35 mouse cellular contexts compared by ENCODE assay signal in the genomic region with DNA sequence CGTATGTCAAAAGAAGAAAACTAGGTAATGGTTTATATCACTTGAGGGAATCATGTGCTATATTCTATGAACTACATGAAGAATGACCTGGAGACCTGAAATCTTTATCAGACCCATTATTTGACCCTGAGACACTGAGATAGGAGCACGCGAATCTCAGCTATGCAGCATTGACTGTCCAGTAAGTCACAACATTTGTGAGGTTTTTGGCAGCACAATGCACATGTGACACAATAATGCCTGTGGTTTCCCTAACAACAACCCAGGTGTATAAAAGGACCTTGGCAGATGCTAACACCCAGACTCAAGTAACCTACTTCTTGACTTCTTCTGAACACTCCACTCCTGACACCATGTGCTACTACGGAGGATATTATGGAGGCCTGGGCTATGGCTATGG. TPM values are rescaled to one million over a fixed set of nuclear protein-coding genes. Genes with fewer than 3 reads are reported as not detected.
"Had no signal": no experiment of that assay in that cellular context is flagged by ENCODE, and none has a peak within 500 bp of the region (broad histone marks: within the 10 kb centered on the region; RNA-seq: fewer than 3 reads in every experiment).

A gene (plus strand): TSS at position 301 of the 400 bp plus-strand sequence.

- DNase-seq: cerebellum, adult 2 months; cerebellum, adult 8-10 months; cerebellum, adult 9-10 months; cerebellum, adult 9-11 months; cerebellum, postnatal 10 days; cerebellum, postnatal 14 days; cerebellum, postnatal 25 days; cerebellum, postnatal 36 days; embryo, embryonic 11 days; forebrain, postnatal 0 days; gastrocnemius, adult 2 months; gastrocnemius, postnatal 10 days; gastrocnemius, postnatal 14 days; gastrocnemius, postnatal 25 days; gastrocnemius, postnatal 36 days; heart, adult 11 months; heart, adult 18-20 months; heart, adult 2 months had no signal

- H3K27ac ChIP-seq: embryonic facial prominence, embryonic 10.5 days; embryonic facial prominence, embryonic 12.5 days; embryonic facial prominence, embryonic 13.5 days; embryonic facial prominence, embryonic 15.5 days; forebrain, embryonic 10.5 days; forebrain, embryonic 12.5 days; forebrain, embryonic 13.5 days; forebrain, embryonic 15.5 days; gastrocnemius, adult 2 months; heart, adult 2 months had no signal

- H3K27me3 ChIP-seq: embryonic facial prominence, embryonic 12.5 days; embryonic facial prominence, embryonic 13.5 days; embryonic facial prominence, embryonic 15.5 days; forebrain, embryonic 12.5 days; forebrain, embryonic 13.5 days; forebrain, embryonic 15.5 days had no signal

- H3K4me2 ChIP-seq: embryonic facial prominence, embryonic 12.5 days; embryonic facial prominence, embryonic 13.5 days; embryonic facial prominence, embryonic 15.5 days; forebrain, embryonic 12.5 days; forebrain, embryonic 13.5 days; forebrain, embryonic 15.5 days had no signal

- ATAC-seq: forebrain, embryonic 13.5 days; forebrain, embryonic 14.5 days; forebrain, embryonic 15.5 days; forebrain, embryonic 16.5 days; forebrain, postnatal 0 days had no signal

- H3K9ac ChIP-seq: embryonic facial prominence, embryonic 12.5 days; embryonic facial prominence, embryonic 13.5 days; embryonic facial prominence, embryonic 15.5 days; forebrain, embryonic 12.5 days; forebrain, embryonic 13.5 days; forebrain, embryonic 15.5 days; forebrain, postnatal 0 days had no signal

- H3K4me3 ChIP-seq: embryonic facial prominence, embryonic 10.5 days; embryonic facial prominence, embryonic 12.5 days; embryonic facial prominence, embryonic 13.5 days; embryonic facial prominence, embryonic 15.5 days; erythroblast, embryonic 14.5 days; forebrain, embryonic 10.5 days; forebrain, embryonic 12.5 days; forebrain, embryonic 13.5 days; forebrain, embryonic 15.5 days; gastrocnemius, adult 2 months; heart, adult 2 months had no signal

- H3K9me3 ChIP-seq: embryonic facial prominence, embryonic 10.5 days; embryonic facial prominence, embryonic 12.5 days; embryonic facial prominence, embryonic 13.5 days; embryonic facial prominence, embryonic 15.5 days; forebrain, embryonic 10.5 days; forebrain, embryonic 12.5 days; forebrain, embryonic 13.5 days; forebrain, embryonic 15.5 days had no signal

- H3K36me3 ChIP-seq: embryonic facial prominence, embryonic 10.5 days; embryonic facial prominence, embryonic 12.5 days; embryonic facial prominence, embryonic 13.5 days; embryonic facial prominence, embryonic 15.5 days; forebrain, embryonic 10.5 days; forebrain, embryonic 12.5 days; forebrain, embryonic 15.5 days had no signal

- H3K4me1 ChIP-seq: embryonic facial prominence, embryonic 10.5 days; embryonic facial prominence, embryonic 12.5 days; embryonic facial prominence, embryonic 13.5 days; embryonic facial prominence, embryonic 15.5 days; forebrain, embryonic 10.5 days; forebrain, embryonic 12.5 days; forebrain, embryonic 13.5 days; forebrain, embryonic 15.5 days had no signal

RNA-seq across cellular contexts. Expression of the gene that starts here (rescaled TPM):
- polyA plus RNA-seq: cerebellum, adult 2 months; cortical plate, adult 2 months; embryonic facial prominence, embryonic 10.5 days; embryonic facial prominence, embryonic 11.5 days; embryonic facial prominence, embryonic 12.5 days; embryonic facial prominence, embryonic 13.5 days; embryonic facial prominence, embryonic 14.5 days; embryonic facial prominence, embryonic 15.5 days; erythroblast, embryonic 14.5 days; forebrain, embryonic 10.5 days; forebrain, embryonic 11.5 days; forebrain, embryonic 12.5 days; forebrain, embryonic 13.5 days; forebrain, embryonic 14.5 days; forebrain, embryonic 15.5 days; forebrain, embryonic 16.5 days; forebrain, postnatal 0 days; frontal cortex, adult 2 months; gonadal fat pad, adult 2 months; heart, adult 2 months had no signal
